Mouse (Mus musculus): ENCODE measurements around the gene Tex30. TPM values are rescaled to one million over a fixed set of nuclear protein-coding genes. Genes with fewer than 3 reads are reported as not detected.

The Tex30 gene
- polyA plus RNA-seq, 1 experiment: 1.6 TPM

DNA sequence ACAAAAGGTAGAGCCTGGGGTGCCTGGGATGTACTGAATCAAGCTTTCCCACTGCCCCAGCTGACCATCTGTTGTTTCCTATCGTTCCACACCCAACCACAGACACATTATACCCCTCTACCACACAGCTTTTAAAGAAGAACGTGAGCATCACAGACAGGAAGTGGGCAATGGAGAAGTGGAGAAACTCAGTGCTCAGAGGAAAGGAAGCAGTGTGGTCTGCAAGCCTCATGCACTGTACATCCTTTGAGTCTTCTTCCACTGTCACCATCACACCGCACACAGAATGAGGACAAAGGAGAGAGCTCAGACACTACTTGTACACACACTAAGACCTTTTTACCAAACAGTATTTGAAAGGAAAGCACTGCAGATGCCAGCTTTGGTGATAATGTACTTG lies 20.0 kb upstream of the Tex30 start:
- Histone ChIP-seq H3K27me3 (ENCODE audit: control insufficient read depth, insufficient read depth, low read length) (no peaks in the 10 kb centered on the region), H3K36me3 (ENCODE audit: control insufficient read depth, insufficient read depth, low read length) (0 out of 2 replicates have a peak, but pooled peaks cover 5% of the 10 kb centered on the region), H3K4me3 (ENCODE audit: low read depth, low read length) (no peak overlapping the region), H3K27ac (ENCODE audit: insufficient read depth, low read depth, low read length) (no peak overlapping the region), H3K4me1 (ENCODE audit: control insufficient read depth, insufficient read depth, insufficient read length, low read length) (peaks cover 3% of the 10 kb centered on the region; the same call in 1 of the 2 replicates)
- no peak for TF ChIP-seq CTCF (IDR thresholded peaks at IDR 0.05; ENCODE audit: extremely low read depth, insufficient read length, insufficient replicate concordance, low read depth, low read length)
- TF ChIP-seq POLR2A (IDR thresholded peaks at IDR 0.05; ENCODE audit: low read depth, low read length): no peak
- WGBS: 75% methylated on average over 3 of the region's 3 CpGs

GRCm38 (mm10) chr1:44120074-44120406 lies 17.8 kb upstream of the Tex30 start:
- peaks cover 3% of the 10 kb centered on the region; the same call in 1 of the 2 replicates for H3K4me1 ChIP-seq (ENCODE audit: control insufficient read depth, insufficient read depth, insufficient read length, low read length)
- H3K4me3 ChIP-seq (ENCODE audit: low read depth, low read length): peak overlapping the region; percentile 80
- 0 out of 2 replicates have a peak, but pooled peaks have one; percentile 2 for TF ChIP-seq CTCF (IDR thresholded peaks at IDR 0.05; ENCODE audit: extremely low read depth, insufficient read length, insufficient replicate concordance, low read depth, low read length)
- TF ChIP-seq POLR2A (IDR thresholded peaks at IDR 0.05; ENCODE audit: low read depth, low read length): no peak
- no peaks in the 10 kb centered on the region for H3K27me3 ChIP-seq (ENCODE audit: control insufficient read depth, insufficient read depth, low read length)
- peak overlapping the region; percentile 52 for H3K27ac ChIP-seq (ENCODE audit: insufficient read depth, low read depth, low read length)
- WGBS: 13% methylated on average over 6 of the region's 6 CpGs
- H3K36me3 ChIP-seq (ENCODE audit: control insufficient read depth, insufficient read depth, low read length): no peaks in the 10 kb centered on the region

DNA sequence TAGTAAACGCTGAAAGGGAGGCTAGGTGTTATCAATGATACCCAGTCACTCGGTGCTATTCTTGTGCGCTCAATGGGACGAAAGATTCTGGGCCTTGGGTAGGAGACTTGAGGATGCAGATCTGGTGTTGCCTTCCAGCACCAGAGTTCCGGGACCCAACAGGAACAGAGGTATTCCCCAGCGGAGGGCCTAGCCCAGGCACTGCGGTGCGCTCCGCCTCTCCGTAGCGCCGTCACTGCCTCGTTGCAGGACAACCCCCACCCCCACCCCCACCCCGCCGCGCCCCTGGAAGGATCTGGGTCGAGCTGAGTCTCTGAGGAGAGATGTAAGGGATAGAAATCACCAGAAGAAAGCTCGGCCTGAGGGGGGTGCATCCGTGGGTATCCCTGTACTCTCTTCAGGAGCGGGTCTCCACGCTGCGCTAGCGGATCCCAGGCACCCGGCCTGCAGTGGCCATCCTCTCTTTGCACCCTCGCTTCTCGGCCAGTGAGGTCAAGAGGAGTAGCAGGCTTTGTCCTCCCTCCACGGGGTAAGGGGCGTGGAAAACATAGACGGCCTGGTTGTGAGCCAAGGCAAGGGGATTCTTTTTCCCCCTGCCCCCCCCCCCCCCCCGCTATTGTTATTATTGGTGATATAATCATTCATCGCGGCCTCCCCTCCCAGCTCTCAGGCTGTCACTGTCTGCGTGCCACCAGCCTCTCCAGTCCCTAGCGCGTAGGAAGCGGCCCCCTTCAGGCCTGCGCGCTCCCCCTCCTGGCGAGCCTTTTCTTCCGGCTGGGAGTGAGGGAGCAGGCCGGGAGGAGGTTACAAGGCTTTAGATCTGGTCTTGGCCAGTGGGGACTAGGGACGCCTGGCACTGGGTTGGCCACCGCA lies 17.2 kb upstream of the Tex30 start:
- no peaks in the 10 kb centered on the region; the same call in 1 of the 2 replicates for H3K4me1 ChIP-seq (ENCODE audit: control insufficient read depth, insufficient read depth, insufficient read length, low read length)
- WGBS: under 1% methylated on average over 43 of the region's 43 CpGs
- H3K27ac ChIP-seq (ENCODE audit: insufficient read depth, low read depth, low read length): peak overlapping the region; percentile 93
- no peaks in the 10 kb centered on the region for H3K27me3 ChIP-seq (ENCODE audit: control insufficient read depth, insufficient read depth, low read length)
- H3K36me3 ChIP-seq (ENCODE audit: control insufficient read depth, insufficient read depth, low read length): no peaks in the 10 kb centered on the region
- H3K4me3 ChIP-seq (ENCODE audit: low read depth, low read length): peak overlapping the region; percentile 80
- TF ChIP-seq CTCF (IDR thresholded peaks at IDR 0.05; ENCODE audit: extremely low read depth, insufficient read length, insufficient replicate concordance, low read depth, low read length) (peak; percentile 32; the same call in 1 of the 2 replicates), POLR2A (IDR thresholded peaks at IDR 0.05; ENCODE audit: low read depth, low read length) (no peak; the same call in 1 of the 2 replicates)

DNA sequence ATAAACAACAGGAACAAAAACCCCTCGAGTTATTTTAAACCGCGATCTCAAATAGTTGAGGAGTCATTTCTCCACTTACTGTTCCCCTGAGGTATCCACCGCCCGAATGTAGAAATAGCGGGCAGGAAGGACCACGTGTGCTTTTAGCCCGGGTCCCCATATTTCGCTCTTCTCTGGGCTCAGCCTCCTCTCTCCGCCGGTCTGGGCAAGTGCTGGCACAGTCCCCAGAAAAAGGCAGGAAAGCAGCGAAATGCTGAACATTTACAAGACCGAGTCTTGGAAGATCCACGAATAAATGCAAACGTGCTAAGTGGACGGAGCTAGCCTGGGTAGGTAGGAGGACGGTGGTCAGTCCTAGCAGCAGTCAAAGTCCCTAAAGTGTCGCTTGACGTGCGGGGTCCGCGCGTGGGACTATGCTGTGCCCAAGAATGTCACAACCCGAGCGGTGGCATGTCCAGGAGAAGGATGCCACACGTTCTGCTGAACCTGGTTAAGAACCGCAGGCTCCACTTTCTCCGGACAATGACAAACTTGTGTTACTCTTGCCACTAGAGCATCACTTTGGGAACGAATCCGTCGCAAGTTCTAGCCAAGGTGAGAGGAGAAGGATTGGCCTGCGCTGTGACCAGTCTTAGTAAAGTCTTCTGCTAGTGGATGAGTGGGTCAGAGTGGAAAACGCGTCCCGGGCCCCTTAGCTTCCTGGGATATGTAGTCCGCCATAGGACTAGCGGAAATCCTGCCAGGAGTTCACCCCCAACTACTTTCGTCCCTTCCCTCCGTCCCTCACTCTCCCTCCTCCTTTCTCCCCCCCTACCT lies 16.2 kb upstream of the Tex30 start, which contains the start of the genes Kdelc1 and Bivm:
Gene Kdelc1 (minus strand): TSS at position 570 of the 816 bp plus-strand sequence.
Gene Bivm (plus strand): TSS at position 719 of the 816 bp plus-strand sequence.
- under 1% methylated on average over 39 of the region's 39 CpGs for WGBS
- Histone ChIP-seq H3K27ac (ENCODE audit: insufficient read depth, low read depth, low read length) (peak within 1 kb of the TSS; percentile 93), H3K4me1 (ENCODE audit: control insufficient read depth, insufficient read depth, insufficient read length, low read length) (no peaks in the 10 kb centered on the region; the same call in 1 of the 2 replicates), H3K36me3 (ENCODE audit: control insufficient read depth, insufficient read depth, low read length) (peaks cover 4% of the 10 kb centered on the region; the same call in 1 of the 2 replicates), H3K27me3 (ENCODE audit: control insufficient read depth, insufficient read depth, low read length) (no peaks in the 10 kb centered on the region), H3K4me3 (ENCODE audit: low read depth, low read length) (peak within 1 kb of the TSS; percentile 80)
- peak; percentile 8; the same call in 1 of the 2 replicates for TF ChIP-seq POLR2A (IDR thresholded peaks at IDR 0.05; ENCODE audit: low read depth, low read length)
- TF ChIP-seq CTCF (IDR thresholded peaks at IDR 0.05; ENCODE audit: extremely low read depth, insufficient read length, insufficient replicate concordance, low read depth, low read length): no peak

DNA sequence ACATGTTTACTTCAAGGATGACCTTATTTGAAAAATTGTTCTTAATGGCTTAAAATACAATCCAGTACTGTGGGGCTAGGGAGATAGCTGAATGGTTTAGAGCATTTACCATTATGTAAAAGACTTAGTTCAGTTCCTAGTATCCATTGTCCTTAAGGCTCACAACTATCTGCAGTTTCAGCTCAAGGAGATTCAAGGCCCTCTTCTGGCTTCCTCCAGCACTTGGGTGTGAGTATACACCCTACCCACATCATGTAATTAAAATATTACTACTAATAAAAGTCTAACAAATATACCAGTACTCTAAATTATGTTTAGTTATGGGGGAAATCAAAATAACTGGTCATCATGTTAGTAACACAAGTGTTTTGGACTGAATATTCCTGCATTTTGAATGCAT lies 15.3 kb upstream of the Tex30 start:
- no peak overlapping the region for H3K27ac ChIP-seq (ENCODE audit: insufficient read depth, low read depth, low read length)
- H3K4me3 ChIP-seq (ENCODE audit: low read depth, low read length): no peak overlapping the region
- peaks cover 6% of the 10 kb centered on the region for H3K36me3 ChIP-seq (ENCODE audit: control insufficient read depth, insufficient read depth, low read length)
- TF ChIP-seq CTCF (IDR thresholded peaks at IDR 0.05; ENCODE audit: extremely low read depth, insufficient read length, insufficient replicate concordance, low read depth, low read length) (no peak), POLR2A (IDR thresholded peaks at IDR 0.05; ENCODE audit: low read depth, low read length) (no peak)
- no peaks in the 10 kb centered on the region; the same call in 1 of the 2 replicates for H3K4me1 ChIP-seq (ENCODE audit: control insufficient read depth, insufficient read depth, insufficient read length, low read length)
- no peaks in the 10 kb centered on the region for H3K27me3 ChIP-seq (ENCODE audit: control insufficient read depth, insufficient read depth, low read length)

- TF ChIP-seq CTCF (IDR thresholded peaks at IDR 0.05; ENCODE audit: extremely low read depth, insufficient read length, insufficient replicate concordance, low read depth, low read length) (no peak), POLR2A (IDR thresholded peaks at IDR 0.05; ENCODE audit: low read depth, low read length) (no peak)
- 12% methylated on average over 5 of the region's 5 CpGs for WGBS
- no peaks in the 10 kb centered on the region for H3K4me1 ChIP-seq (ENCODE audit: control insufficient read depth, insufficient read depth, insufficient read length, low read length)
- no peak overlapping the region for H3K4me3 ChIP-seq (ENCODE audit: low read depth, low read length)
- H3K27me3 ChIP-seq (ENCODE audit: control insufficient read depth, insufficient read depth, low read length): no peaks in the 10 kb centered on the region
- 0 out of 2 replicates have a peak, but pooled peaks cover 1% of the 10 kb centered on the region for H3K36me3 ChIP-seq (ENCODE audit: control insufficient read depth, insufficient read depth, low read length)
- H3K27ac ChIP-seq (ENCODE audit: insufficient read depth, low read depth, low read length): no peak overlapping the region
Observed at GRCm38 (mm10) chr1:44102939-44103338, 698 bp upstream of the Tex30 start.

Data from small intestine, adult 2 months (tissue).